Mouse (Mus musculus): ENCODE measurements at regions not wholly inside any gene's neighbourhood (a gene's known extent, or its start where the extent isn't known, plus 50 kb on each side); places are given as distances from the start of the nearest gene placed in this dataset.

- TF ChIP-seq CTCF (IDR thresholded peaks at IDR 0.05), result no peak
- TF ChIP-seq POLR2A (IDR thresholded peaks at IDR 0.05; ENCODE audit: insufficient read depth, low read depth, low read length), result no peak
- no peak for TF ChIP-seq EP300 (IDR thresholded peaks at IDR 0.05; ENCODE audit: insufficient read depth, low read depth, low read length)
Measured at GRCm38 (mm10) chr5:4535951-4536350, 221.9 kb downstream of the Fzd1 start.
